Mouse (Mus musculus): ENCODE data around the gene Cldn19.

DNA sequence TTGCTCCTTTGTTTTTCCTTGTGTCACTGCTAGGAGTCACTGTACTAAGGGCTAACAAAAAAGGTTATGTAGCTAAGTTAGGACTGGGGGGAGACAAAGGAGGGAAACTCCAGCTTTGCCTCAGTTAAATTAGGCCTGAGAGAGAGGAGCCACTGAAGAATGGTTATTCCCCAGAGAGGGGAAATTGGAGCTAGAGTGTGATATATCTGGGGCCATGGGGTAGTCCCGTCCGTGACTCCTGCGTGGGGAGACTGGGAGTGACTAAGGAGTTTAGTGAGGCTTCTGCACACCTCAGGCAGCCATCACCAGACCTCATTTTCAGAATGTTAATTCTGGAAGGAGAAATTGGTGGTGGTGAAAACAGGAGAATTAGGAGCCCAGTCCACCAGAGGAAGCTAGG is 20.9 kb upstream of the Cldn19 start:
- TF ChIP-seq CTCF (IDR thresholded peaks at IDR 0.05; ENCODE audit: low read depth, low read length) (no peak), POLR2A (IDR thresholded peaks at IDR 0.05; ENCODE audit: extremely low read depth, insufficient read depth, low read length) (no peak)
